Mouse (Mus musculus) heart, adult 2 months (tissue): Measurements from ENCODE around the gene Mrtfa.

Experiments
- CTCF ChIP-seq: fragments of 200-600 bp; IDR thresholded peaks from 2 replicates; pipeline ENCODE4 v1.8.1; 2022; ENCODE audit warnings: antibody characterized with exemption, mild to moderate bottlenecking, moderate library complexity
- POLR2A ChIP-seq: fragments of 200-500 bp; IDR thresholded peaks from 2 replicates; pipeline ENCODE4 v1.6.1; 2011; ENCODE audit warnings: mild to moderate bottlenecking, low read depth, low read length, control low read depth; ENCODE audit not compliant: insufficient read depth

DNA sequence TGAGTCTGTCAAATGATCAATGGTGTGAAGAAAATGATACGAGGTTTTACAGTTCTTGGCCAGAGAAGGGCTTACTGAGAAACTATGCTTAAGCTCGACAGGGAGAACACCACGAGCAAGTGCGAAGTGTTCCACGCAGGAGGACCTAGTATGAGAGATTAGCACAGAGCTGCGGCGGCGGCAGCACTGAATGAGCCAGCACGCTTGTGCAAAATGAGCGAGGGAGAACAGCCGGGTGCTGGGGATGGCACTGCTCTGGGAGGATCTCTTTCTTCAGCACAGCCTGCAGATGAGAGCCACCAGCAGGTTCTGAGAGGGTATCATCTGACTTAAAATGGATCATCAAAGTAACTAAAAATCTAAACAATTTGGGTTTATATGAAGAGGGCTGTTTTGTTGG lies 91.3 kb downstream of the Mrtfa start:
- TF ChIP-seq CTCF (no peak), POLR2A (no peak)
